Mouse (Mus musculus): Measurements from ENCODE around the gene Rnf227. TPM values are rescaled to one million over a fixed set of nuclear protein-coding genes. Genes with fewer than 3 reads are reported as not detected.
A peak's percentile ranks its signal among the peaks of the same experiment; 100 is the strongest.

The Rnf227 gene
- polyA plus RNA-seq, 1 experiment from 2014 or later: 7.9 TPM

DNA sequence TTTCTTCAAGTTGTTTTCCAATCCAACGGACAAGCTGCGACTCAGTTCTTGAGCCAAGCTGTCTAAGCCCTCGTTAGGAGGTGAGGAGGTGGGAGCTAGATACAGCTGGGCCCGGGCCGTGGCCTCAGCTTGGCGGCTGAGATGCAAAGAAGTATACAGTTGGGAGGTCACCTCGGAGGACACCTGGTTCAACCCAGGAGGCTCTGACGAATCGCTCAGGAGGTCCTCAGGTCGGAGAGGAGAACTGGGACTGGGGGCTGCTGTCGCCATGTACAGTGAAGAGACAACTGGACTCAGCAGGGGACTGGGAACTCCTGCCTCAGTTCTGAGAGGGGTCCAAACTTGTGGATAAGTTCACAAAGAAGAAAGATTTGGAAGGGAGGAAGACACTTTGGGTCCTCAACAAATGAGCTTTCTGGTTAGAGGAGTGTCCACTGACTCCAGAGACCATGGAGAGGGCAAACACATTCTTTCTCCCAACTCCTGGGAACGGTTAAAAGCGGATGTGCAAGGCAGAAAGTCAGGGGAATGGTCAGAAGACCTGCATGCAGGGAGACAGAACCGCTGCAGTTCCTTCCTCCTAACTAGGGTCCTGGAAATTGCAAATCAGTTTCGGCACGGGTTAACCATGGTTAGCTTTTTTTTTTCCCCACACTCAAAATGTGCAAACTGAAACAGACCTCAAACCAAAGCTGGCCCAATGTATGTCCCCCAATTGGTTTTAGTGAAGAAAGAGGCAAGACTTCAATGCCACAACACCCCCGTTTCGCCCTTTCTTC, 17.4 kb upstream of the Rnf227 start:
- 11% methylated on average over 18 of the region's 18 CpGs for WGBS
- ATAC-seq: no peak
- peak overlapping the region; percentile 84 for H3K27ac ChIP-seq (ENCODE audit: low read depth, low read length)

DNA sequence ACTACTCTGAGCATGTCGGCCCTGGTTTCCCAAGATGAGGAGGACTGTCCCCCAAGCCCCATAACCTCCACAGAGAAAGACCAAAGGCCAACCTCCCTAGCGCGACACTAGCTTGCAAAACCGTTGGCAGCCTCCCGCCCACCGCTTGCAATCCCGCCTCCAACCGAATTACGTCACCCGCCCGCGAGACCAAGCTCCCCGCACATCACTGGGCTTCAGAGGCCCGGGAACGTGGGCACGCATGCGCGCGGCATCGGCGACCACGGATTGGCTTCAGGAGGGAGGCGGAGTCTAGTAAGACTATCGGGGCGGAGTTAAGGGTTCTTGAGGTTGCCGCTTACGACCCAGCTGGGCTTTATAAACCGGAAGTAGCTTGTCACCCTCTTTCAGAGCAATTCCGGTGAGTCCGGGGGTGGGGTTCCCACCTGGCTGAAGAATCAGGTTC, 16.6 kb upstream of the Rnf227 start, which contains the start of the genes Cntrob and Trappc1:
TSS of gene Cntrob (minus strand) at position 109 of the 445 bp plus-strand sequence.
TSS of gene Trappc1 (plus strand) at position 314 of the 445 bp plus-strand sequence.
- H3K9me3 ChIP-seq (ENCODE audit: control insufficient read depth): no peaks in the 10 kb centered on the region
- ATAC-seq: peak; percentile 94
- H3K9ac ChIP-seq (ENCODE audit: low read depth, low read length): peak within 1 kb of the TSS; percentile 68
- peaks cover 18% of the 10 kb centered on the region for H3K36me3 ChIP-seq (ENCODE audit: control insufficient read depth, insufficient read depth)
- peak within 1 kb of the TSS; percentile 76 for H3K4me2 ChIP-seq (replicated peaks; ENCODE audit: low read depth)
- WGBS: under 1% methylated on average over 30 of the region's 30 CpGs
- 0 out of 2 replicates have a peak, but pooled peaks cover 2% of the 10 kb centered on the region for H3K4me1 ChIP-seq (replicated peaks; ENCODE audit: control insufficient read depth, insufficient read depth, low read length)
- H3K4me3 ChIP-seq (ENCODE audit: low read depth, low read length): peak within 1 kb of the TSS; percentile 66
- 0 out of 2 replicates have a peak, but pooled peaks have one; percentile 2 for TF ChIP-seq CTCF (IDR thresholded peaks at IDR 0.05; ENCODE audit: low read depth)
- peak within 1 kb of the TSS; percentile 84 for H3K27ac ChIP-seq (ENCODE audit: low read depth, low read length)
- H3K27me3 ChIP-seq (replicated peaks; ENCODE audit: control insufficient read depth, insufficient read depth, low read length): peaks cover 5% of the 10 kb centered on the region; the same call in 1 of the 2 replicates

More for the DNA sequence above, 17.4 kb upstream of the Rnf227 start:
- H3K36me3 ChIP-seq (ENCODE audit: control insufficient read depth, insufficient read depth): peaks cover 19% of the 10 kb centered on the region
- peak overlapping the region; percentile 66 for H3K9ac ChIP-seq (ENCODE audit: low read depth, low read length)
- H3K4me2 ChIP-seq (replicated peaks; ENCODE audit: low read depth): peak overlapping the region; percentile 76
- H3K4me1 ChIP-seq (replicated peaks; ENCODE audit: control insufficient read depth, insufficient read depth, low read length): 0 out of 2 replicates have a peak, but pooled peaks cover 2% of the 10 kb centered on the region
- peak overlapping the region; percentile 66 for H3K4me3 ChIP-seq (ENCODE audit: low read depth, low read length)
- no peak for TF ChIP-seq CTCF (IDR thresholded peaks at IDR 0.05; ENCODE audit: low read depth)
- peaks cover 5% of the 10 kb centered on the region; the same call in 1 of the 2 replicates for H3K27me3 ChIP-seq (replicated peaks; ENCODE audit: control insufficient read depth, insufficient read depth, low read length)
- no peaks in the 10 kb centered on the region for H3K9me3 ChIP-seq (ENCODE audit: control insufficient read depth)

DNA sequence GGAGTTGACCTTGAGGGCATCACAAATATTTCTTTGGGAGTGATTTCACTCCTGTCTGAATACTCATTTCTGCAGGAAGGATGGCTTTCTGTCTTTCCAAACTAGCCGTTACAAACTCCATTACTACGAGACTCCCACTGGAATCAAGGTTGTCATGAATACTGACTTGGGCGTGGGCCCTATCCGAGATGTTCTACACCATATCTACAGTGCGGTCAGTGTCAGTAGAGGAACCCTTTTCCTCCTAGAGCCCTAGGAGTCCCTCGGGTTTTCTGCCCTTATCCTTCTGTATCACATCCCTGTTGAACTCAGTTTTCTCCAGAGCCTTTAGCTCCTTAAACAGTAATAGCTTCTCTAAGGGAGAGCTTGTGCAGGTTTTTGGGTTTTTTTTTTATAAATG, 15.5 kb upstream of the Rnf227 start:
- peak overlapping the region; percentile 76 for H3K4me2 ChIP-seq (replicated peaks; ENCODE audit: low read depth)
- H3K4me1 ChIP-seq (replicated peaks; ENCODE audit: control insufficient read depth, insufficient read depth, low read length): 0 out of 2 replicates have a peak, but pooled peaks cover 2% of the 10 kb centered on the region
- H3K36me3 ChIP-seq (ENCODE audit: control insufficient read depth, insufficient read depth): peaks cover 9% of the 10 kb centered on the region
- peaks cover 5% of the 10 kb centered on the region; the same call in 1 of the 2 replicates for H3K27me3 ChIP-seq (replicated peaks; ENCODE audit: control insufficient read depth, insufficient read depth, low read length)
- 0 out of 2 replicates have a peak overlapping the region, but pooled peaks have one; percentile 68 for H3K9ac ChIP-seq (ENCODE audit: low read depth, low read length)
- TF ChIP-seq CTCF (IDR thresholded peaks at IDR 0.05; ENCODE audit: low read depth): no peak
- H3K4me3 ChIP-seq (ENCODE audit: low read depth, low read length): peak overlapping the region; percentile 66
- H3K27ac ChIP-seq (ENCODE audit: low read depth, low read length): no peak overlapping the region
- no peak for ATAC-seq
- 74% methylated on average over 6 of the region's 6 CpGs for WGBS
- no peaks in the 10 kb centered on the region for H3K9me3 ChIP-seq (ENCODE audit: control insufficient read depth)

DNA sequence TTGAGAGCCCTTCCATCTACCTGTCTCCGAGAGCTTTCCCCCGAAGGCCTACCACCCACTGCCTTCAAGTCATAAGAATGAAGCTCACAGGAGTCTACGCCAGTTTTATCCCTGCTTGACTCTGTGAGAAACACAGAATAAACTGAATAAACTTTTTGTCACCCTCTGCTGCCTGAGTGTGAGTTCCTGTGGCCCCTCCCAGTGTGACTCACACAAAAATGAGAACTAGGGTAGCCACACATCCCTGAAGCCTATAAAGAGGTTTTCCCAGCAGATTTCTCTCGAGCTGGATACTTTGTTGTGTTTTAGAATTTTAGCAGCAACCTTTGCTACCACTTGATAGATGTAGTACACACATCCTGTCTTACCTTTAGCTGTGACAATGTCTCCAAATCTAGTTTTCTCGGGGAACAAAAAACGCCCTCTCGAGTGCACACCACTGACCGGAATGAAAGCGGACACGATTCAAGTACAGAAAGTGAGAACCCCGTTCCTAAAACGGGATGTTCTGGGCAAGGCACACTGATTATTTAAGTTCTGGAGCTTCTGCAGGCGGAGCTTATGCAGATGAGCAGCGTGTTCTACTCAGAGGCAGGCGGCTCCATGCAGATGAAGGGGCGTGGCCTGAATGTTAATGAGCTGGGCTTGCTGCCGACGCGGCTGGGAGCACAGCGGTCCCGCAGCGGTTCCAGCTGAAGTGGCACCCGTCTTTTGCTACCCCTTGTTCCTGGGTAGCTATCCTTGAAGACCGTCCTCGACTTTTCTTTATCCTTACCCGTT, 14.4 kb upstream of the Rnf227 start, which contains the start of gene Kcnab3:
TSS of gene Kcnab3 (plus strand) at position 631 of the 780 bp plus-strand sequence.
- peaks cover under 1% of the 10 kb centered on the region; the same call in 1 of the 2 replicates for H3K36me3 ChIP-seq (ENCODE audit: control insufficient read depth, insufficient read depth)

DNA sequence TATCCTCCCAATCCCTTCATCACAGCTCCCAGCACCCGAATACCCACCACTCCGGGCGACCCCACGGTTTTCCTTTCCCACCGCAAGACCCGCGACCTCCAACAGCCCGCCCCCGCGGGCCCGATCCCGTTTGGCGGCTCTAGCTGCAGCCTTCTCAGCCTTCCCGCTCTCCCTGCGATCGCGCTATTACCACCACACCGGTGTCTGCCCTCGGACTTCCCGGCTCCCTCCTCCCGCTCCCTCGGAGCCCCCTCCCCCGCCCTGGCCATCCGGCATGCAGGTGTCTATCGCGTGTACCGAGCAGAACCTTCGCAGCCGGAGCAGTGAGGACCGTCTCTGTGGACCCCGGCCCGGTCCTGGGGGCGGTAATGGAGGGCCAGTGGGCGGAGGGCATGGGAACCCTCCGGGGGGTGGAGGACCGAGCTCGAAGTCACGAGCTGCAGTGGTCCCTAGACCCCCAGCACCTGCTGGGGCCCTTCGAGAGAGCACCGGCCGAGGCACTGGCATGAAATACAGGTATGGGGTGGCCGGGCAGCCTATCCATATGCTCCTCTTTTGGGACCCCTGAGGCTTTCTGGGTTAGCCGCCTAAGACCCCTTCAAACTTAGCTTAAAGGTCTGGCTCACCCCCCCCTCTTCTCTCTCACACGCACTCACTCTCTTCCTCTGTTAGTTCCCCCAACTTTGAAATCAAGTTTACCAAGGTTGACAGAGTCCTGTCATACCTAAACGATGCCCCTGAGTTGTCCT, 13.7 kb upstream of the Rnf227 start:
- TF ChIP-seq CTCF (IDR thresholded peaks at IDR 0.05; ENCODE audit: low read depth): no peak
- Histone ChIP-seq H3K4me1 (replicated peaks; ENCODE audit: control insufficient read depth, insufficient read depth, low read length) (0 out of 2 replicates have a peak, but pooled peaks cover 2% of the 10 kb centered on the region), H3K4me2 (replicated peaks; ENCODE audit: low read depth) (peak overlapping the region; percentile 99), H3K27me3 (replicated peaks; ENCODE audit: control insufficient read depth, insufficient read depth, low read length) (peaks cover 5% of the 10 kb centered on the region; the same call in 1 of the 2 replicates), H3K9me3 (ENCODE audit: control insufficient read depth) (no peaks in the 10 kb centered on the region), H3K36me3 (ENCODE audit: control insufficient read depth, insufficient read depth) (no peaks in the 10 kb centered on the region), H3K9ac (ENCODE audit: low read depth, low read length) (peak overlapping the region; percentile 46), H3K4me3 (ENCODE audit: low read depth, low read length) (peak overlapping the region; percentile 54), H3K27ac (ENCODE audit: low read depth, low read length) (no peak overlapping the region)
- WGBS: 2% methylated on average over 44 of the region's 45 CpGs
- no peak for ATAC-seq

More for the DNA sequence above, 14.4 kb upstream of the Rnf227 start, which contains the start of gene Kcnab3:
- 0 out of 2 replicates have a peak, but pooled peaks cover 2% of the 10 kb centered on the region for H3K4me1 ChIP-seq (replicated peaks; ENCODE audit: control insufficient read depth, insufficient read depth, low read length)
- H3K27me3 ChIP-seq (replicated peaks; ENCODE audit: control insufficient read depth, insufficient read depth, low read length): peaks cover 5% of the 10 kb centered on the region; the same call in 1 of the 2 replicates
- 10% methylated on average over 26 of the region's 26 CpGs for WGBS
- H3K4me2 ChIP-seq (replicated peaks; ENCODE audit: low read depth): peak within 1 kb of the TSS; percentile 99
- H3K4me3 ChIP-seq (ENCODE audit: low read depth, low read length): peak within 1 kb of the TSS; percentile 54
- TF ChIP-seq CTCF (IDR thresholded peaks at IDR 0.05; ENCODE audit: low read depth): no peak
- ATAC-seq: peak; percentile 54
- H3K27ac ChIP-seq (ENCODE audit: low read depth, low read length): peak within 1 kb of the TSS; percentile 28; the same call in 1 of the 2 replicates
- H3K9ac ChIP-seq (ENCODE audit: low read depth, low read length): peak within 1 kb of the TSS; percentile 46
- H3K9me3 ChIP-seq (ENCODE audit: control insufficient read depth): no peaks in the 10 kb centered on the region
